Mouse (Mus musculus): ENCODE data around the gene Serpina9.
A peak's percentile ranks its signal among the peaks of the same experiment; 100 is the strongest.

DNA sequence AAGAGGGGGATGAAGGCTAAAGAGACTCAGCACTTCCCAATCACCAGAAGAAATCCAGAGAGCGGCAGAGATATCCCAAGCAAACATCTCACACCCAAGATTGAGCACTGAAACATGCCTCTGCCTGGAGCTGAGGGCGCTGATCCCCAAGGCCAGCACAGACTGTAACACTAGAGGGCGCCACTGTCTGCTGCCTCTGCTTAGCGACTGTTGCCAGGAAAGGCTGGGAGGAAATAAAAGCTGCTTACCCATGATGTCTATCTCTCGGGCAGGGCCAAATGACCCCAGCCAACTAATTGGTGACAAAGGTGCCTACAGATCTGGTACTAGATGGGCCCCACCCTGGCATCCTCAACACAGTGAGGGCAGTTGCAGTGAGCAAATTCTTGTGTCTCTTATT, 35.7 kb downstream of the Serpina9 start:
- no peak for TF ChIP-seq POLR2A (IDR thresholded peaks at IDR 0.05; ENCODE audit: insufficient read depth, low read depth, low read length)
- peak; percentile 57 for TF ChIP-seq CTCF (IDR thresholded peaks at IDR 0.05)
- TF ChIP-seq EP300 (IDR thresholded peaks at IDR 0.05; ENCODE audit: insufficient read depth, low read depth, low read length) = no peak
